Mouse (Mus musculus) heart, postnatal 0 days (tissue): Measurements from ENCODE around the gene Gab3. TPM values are rescaled to one million over a fixed set of nuclear protein-coding genes. Genes with fewer than 3 reads are reported as not detected.

Source experiments
- ATAC-seq: fragments of 200-750 bp; cut with Nextera tagmentation; 2 replicates; pipeline ENCODE4 v1.8.0; 2017; ENCODE audit warnings: low read depth, moderate number of reproducible peaks, moderate library complexity; ENCODE audit not compliant: insufficient read depth
- DNase-seq: peaks from one replicate; pipeline ENCODE4 v3.0.0-alpha.2; 2016; ENCODE audit warnings: low spot score
- H3K27ac ChIP-seq: fragments of 300-500 bp; sonication (generic); 2 replicates; pipeline ENCODE4 v1.5.1; 2014; ENCODE audit warnings: low read depth, mild to moderate bottlenecking
- H3K27me3 ChIP-seq: fragments of 300-500 bp; sonication (generic); 2 replicates; pipeline ENCODE4 v1.6.1; 2014; ENCODE audit warnings: low read length, mixed read lengths; ENCODE audit not compliant: control insufficient read depth, insufficient read depth
- H3K36me3 ChIP-seq: fragments of 300-500 bp; sonication (generic); replicated peaks from 2 replicates; pipeline ENCODE4 v1.6.1; 2014; ENCODE audit warnings: low read length, mixed read lengths; ENCODE audit not compliant: control insufficient read depth, insufficient read depth
- H3K4me1 ChIP-seq: fragments of 300-500 bp; sonication (generic); 2 replicates; pipeline ENCODE4 v1.6.1; 2014; ENCODE audit warnings: antibody characterized with exemption; ENCODE audit not compliant: control insufficient read depth, insufficient read depth
- H3K4me2 ChIP-seq: fragments of 300-500 bp; sonication (generic); 2 replicates; pipeline ENCODE4 v1.6.1; 2014; ENCODE audit warnings: low read depth, mild to moderate bottlenecking, low read length, moderate library complexity
- H3K4me3 ChIP-seq: fragments of 300-500 bp; sonication (generic); 2 replicates; pipeline ENCODE4 v1.5.1; 2014; ENCODE audit warnings: low read depth, low read length
- H3K9ac ChIP-seq: fragments of 300-500 bp; sonication (generic); replicated peaks from 2 replicates; pipeline ENCODE4 v1.6.1; 2014; ENCODE audit warnings: low read depth, low read length, mixed read lengths
- H3K9me3 ChIP-seq: fragments of 300-500 bp; sonication (generic); replicated peaks from 2 replicates; pipeline ENCODE4 v1.6.1; 2016; ENCODE audit warnings: low read length; ENCODE audit not compliant: control insufficient read depth
- CTCF ChIP-seq: IDR thresholded peaks from 2 replicates; pipeline ENCODE4 v1.5.1; 2016; ENCODE audit warnings: antibody characterized with exemption, control low read depth, low read depth
- EP300 ChIP-seq: IDR thresholded peaks from 2 replicates; pipeline ENCODE4 v1.6.1; 2016; ENCODE audit warnings: antibody characterized with exemption, low read depth
- WGBS: fragments of 180-500 bp; shearing (Covaris S2); extraction: QIAGEN DNeasy Blood & Tissue Kit; methylation state at CpG from one replicate; pipeline ENCODE4 v1.1.7; 2014; 5-methylcytosine and 5-hydroxymethylcytosine counted together
- polyA plus RNA-seq: library from polyadenylated mRNA; unstranded; fragments of >200 nt; fragmentation: Nextera tagmentation; extraction: Ambion mirVana; gene quantifications from 2 replicates; pipeline ENCODE4 v1.2.1, GENCODE M21; 2015
- total RNA-seq: library from RNA; depleted of rRNA; stranded (reverse); fragments of >200 nt; gene quantifications from 2 replicates; pipeline ENCODE4 v1.2.3, GENCODE M21; 2014; ENCODE audit warnings: low replicate concordance; rRNA removed

Gab3 gene
- total RNA-seq (3.8 and 4.6 TPM in 2 replicates), polyA plus RNA-seq (2.7 and 3.1 TPM in 2 replicates)

DNA sequence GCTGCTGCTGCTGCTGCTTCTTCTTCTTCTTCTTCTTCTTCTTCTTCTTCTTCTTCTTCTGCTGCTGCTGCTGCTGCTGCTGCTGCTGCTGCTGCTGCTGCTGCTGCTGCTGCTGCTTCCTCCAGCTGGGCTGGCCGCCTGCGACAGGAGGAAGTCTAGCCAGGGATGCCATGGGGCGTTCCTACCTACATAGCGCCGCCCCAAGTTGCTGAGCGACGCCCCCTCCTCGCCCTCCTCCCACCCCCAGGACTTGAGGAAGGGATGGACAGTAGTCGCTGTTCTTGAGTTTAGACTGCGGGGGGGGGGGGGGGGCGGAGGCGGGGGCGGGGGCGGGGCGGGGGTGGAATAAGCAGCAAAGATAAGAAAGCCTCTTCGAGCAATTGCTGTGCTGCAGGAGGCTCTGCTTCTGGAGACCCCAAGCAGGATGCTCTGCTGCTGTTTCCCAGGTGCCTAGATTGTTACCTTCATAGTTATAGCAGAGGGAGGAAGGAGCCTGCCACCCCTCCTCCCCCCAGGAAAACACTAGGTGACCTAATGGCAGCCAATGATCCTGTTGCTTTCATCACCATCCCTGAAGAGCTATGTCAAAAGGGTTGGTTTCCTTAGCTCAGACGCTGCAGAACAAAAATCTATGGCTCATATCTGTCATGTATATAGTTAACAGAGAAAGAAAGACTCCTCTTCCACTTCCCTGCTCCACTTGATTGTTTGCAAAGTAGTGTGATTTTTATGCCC lies at the start of gene Gab3:
Gene Gab3 (minus strand): TSS at position 685 of the 735 bp plus-strand sequence.
- peak within 1 kb of the TSS; percentile 48 for H3K27ac ChIP-seq
- peak within 1 kb of the TSS; percentile 60 for H3K4me3 ChIP-seq
- H3K4me2 ChIP-seq: peak within 1 kb of the TSS; percentile 64
- TF ChIP-seq CTCF (no peak), EP300 (no peak)
- H3K9ac ChIP-seq: peak within 1 kb of the TSS; percentile 45
- no peaks in the 10 kb centered on the region for H3K36me3 ChIP-seq
- peak; percentile 68; the same call in 1 of the 2 replicates for ATAC-seq
- H3K27me3 ChIP-seq: no peaks in the 10 kb centered on the region
- H3K9me3 ChIP-seq: no peaks in the 10 kb centered on the region
- peak; percentile 29 for DNase-seq
- WGBS: 7% methylated on average over 8 of the region's 17 CpGs
- no peaks in the 10 kb centered on the region for H3K4me1 ChIP-seq

DNA sequence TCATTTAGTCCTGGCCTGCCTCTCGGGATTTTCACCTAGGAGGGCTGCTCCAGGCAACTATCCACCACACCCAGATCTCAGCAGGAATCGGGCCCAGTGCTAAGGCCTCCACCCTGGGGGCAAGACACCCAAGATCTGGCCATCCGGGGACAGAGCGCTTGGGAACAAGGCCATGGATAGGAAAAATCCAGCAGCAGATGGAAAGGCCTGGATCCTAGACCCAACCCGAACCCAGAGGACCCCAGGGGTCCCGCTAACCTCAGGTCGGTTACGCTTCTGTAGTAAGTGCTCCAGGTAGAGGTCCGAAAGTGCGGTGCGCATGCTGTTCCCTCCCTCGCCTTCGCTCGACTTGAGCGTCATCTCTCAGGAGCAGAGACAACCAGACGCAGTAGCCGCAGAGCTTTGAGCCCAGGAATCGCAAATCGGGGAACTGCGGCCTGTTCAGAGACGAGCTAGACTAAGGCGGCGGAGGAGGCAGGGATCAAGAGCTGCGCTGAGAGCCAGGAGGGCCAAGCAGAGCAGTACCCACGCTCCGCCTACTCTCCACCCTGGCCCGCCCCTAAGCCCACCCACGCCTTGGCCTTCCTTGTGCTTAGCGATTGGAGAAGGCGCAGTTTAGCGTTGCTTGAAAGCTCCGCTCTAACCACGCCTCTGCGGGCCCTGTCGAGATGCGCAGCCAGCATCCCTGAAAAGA lies 45.4 kb upstream of the Gab3 start, which contains the start of gene Mpp1:
Gene Mpp1 (minus strand): TSS at position 550 of the 694 bp plus-strand sequence.
- DNase-seq: peak; percentile 74
- WGBS: 12% methylated on average over 34 of the region's 36 CpGs
- TF ChIP-seq EP300: no peak
- H3K4me2 ChIP-seq: peak within 1 kb of the TSS; percentile 68
- peak; percentile 96 for ATAC-seq
- no peaks in the 10 kb centered on the region for H3K27me3 ChIP-seq
- H3K36me3 ChIP-seq: 0 out of 2 replicates have a peak, but pooled peaks cover under 1% of the 10 kb centered on the region
- no peaks in the 10 kb centered on the region for H3K4me1 ChIP-seq
- H3K9me3 ChIP-seq: no peaks in the 10 kb centered on the region
- H3K9ac ChIP-seq: peak within 1 kb of the TSS; percentile 67
- peak within 1 kb of the TSS; percentile 65 for H3K4me3 ChIP-seq
- peak within 1 kb of the TSS; percentile 55 for H3K27ac ChIP-seq

DNA sequence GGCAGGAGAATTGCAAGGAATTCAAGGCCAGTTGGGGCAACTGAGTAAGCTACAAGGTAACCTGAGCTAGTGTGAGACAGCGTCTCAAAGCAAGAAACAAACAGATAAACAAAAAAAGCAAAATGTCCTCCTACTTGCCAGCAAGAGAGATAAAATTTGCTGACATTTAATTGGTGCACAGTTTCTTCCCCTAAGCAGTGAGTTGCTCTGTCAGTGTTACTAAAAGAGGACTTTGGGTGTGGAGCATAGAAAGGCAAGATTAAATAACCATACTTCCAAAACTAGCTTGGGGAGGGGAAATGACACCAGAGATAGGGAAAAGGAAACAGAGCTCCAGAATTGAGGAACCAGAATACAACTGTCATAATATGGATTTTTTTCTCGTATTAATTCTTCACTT lies 44.2 kb upstream of the Gab3 start:
- Histone ChIP-seq H3K9me3 (no peaks in the 10 kb centered on the region), H3K4me1 (no peaks in the 10 kb centered on the region), H3K27me3 (no peaks in the 10 kb centered on the region), H3K36me3 (0 out of 2 replicates have a peak, but pooled peaks cover 10% of the 10 kb centered on the region), H3K4me3 (peak overlapping the region; percentile 4; the same call in 1 of the 2 replicates), H3K4me2 (peak overlapping the region; percentile 38), H3K27ac (no peak overlapping the region), H3K9ac (no peak overlapping the region)
- TF ChIP-seq EP300: no peak
- TF ChIP-seq CTCF: no peak
- ATAC-seq (no peak), DNase-seq (peak; percentile 7)
- WGBS: 34% methylated on average over 2 of the region's 2 CpGs

- H3K36me3 ChIP-seq: 0 out of 2 replicates have a peak, but pooled peaks cover 10% of the 10 kb centered on the region
- no peaks in the 10 kb centered on the region for H3K27me3 ChIP-seq
- DNase-seq (peak; percentile 6), ATAC-seq (no peak)
- no peak overlapping the region for H3K4me3 ChIP-seq
- no peak overlapping the region for H3K9ac ChIP-seq
- H3K9me3 ChIP-seq: no peaks in the 10 kb centered on the region
- H3K4me2 ChIP-seq: no peak overlapping the region
- no peak overlapping the region for H3K27ac ChIP-seq
- H3K4me1 ChIP-seq: no peaks in the 10 kb centered on the region
- no peak for TF ChIP-seq EP300
- no peak for TF ChIP-seq CTCF
These were observed 43.2 kb upstream of the Gab3 start for GRCm38 (mm10) chrX:75128333-75128980.

- Histone ChIP-seq H3K36me3 (0 out of 2 replicates have a peak, but pooled peaks cover 10% of the 10 kb centered on the region), H3K4me1 (no peaks in the 10 kb centered on the region), H3K4me3 (no peak overlapping the region), H3K27me3 (no peaks in the 10 kb centered on the region), H3K9me3 (no peaks in the 10 kb centered on the region), H3K27ac (no peak overlapping the region), H3K4me2 (no peak overlapping the region), H3K9ac (no peak overlapping the region)
- ATAC-seq (no peak), DNase-seq (no peak)
- TF ChIP-seq CTCF: no peak
- no peak for TF ChIP-seq EP300
These were observed 41.6 kb upstream of the Gab3 start for GRCm38 (mm10) chrX:75126893-75127292.
